21 mouse cellular contexts compared by ENCODE assay signal in genomic region chr11:106706212-106706611, GRCm38 (mm10). TPM values are rescaled to one million over a fixed set of nuclear protein-coding genes. Genes with fewer than 3 reads are reported as not detected.
DNase-seq lines count a peak whose midpoint lies in the region; ATAC-seq and TF ChIP-seq lines count a peak whose summit lies in the region.
"Had no signal": no experiment of that assay in that cellular context is flagged by ENCODE, and none has a peak within 500 bp of the region (broad histone marks: within the 10 kb centered on the region; RNA-seq: fewer than 3 reads in every experiment).

No protein-coding gene starts in this region.

- H3K27ac ChIP-seq in embryonic facial prominence, embryonic 11.5 days (replicated peaks; ENCODE audit: low read depth, low read length): no peak overlapping the region
- H3K27ac ChIP-seq in embryonic facial prominence, embryonic 10.5 days (replicated peaks): no peak overlapping the region
- H3K27ac ChIP-seq in hindbrain, postnatal 0 days: no peak overlapping the region
- H3K27ac ChIP-seq: embryonic facial prominence, embryonic 12.5 days; forebrain, embryonic 12.5 days; heart, embryonic 13.5 days; hindbrain, embryonic 12.5 days had no signal

- no peaks in the 10 kb centered on the region for H3K27me3 ChIP-seq in embryonic facial prominence, embryonic 11.5 days (ENCODE audit: control insufficient read depth, insufficient read depth, low read length)
- H3K27me3 ChIP-seq in embryonic facial prominence, embryonic 10.5 days (replicated peaks; ENCODE audit: low read depth, poor library complexity, severe bottlenecking): no peaks in the 10 kb centered on the region
- H3K27me3 ChIP-seq in hindbrain, postnatal 0 days (ENCODE audit: insufficient read depth, low read length): no peaks in the 10 kb centered on the region
- H3K27me3 ChIP-seq: embryonic facial prominence, embryonic 12.5 days; forebrain, embryonic 12.5 days; heart, embryonic 13.5 days; hindbrain, embryonic 12.5 days had no signal

- no peak overlapping the region for H3K4me3 ChIP-seq in embryonic facial prominence, embryonic 11.5 days (ENCODE audit: low read depth, low read length)
- no peak overlapping the region for H3K4me3 ChIP-seq in embryonic facial prominence, embryonic 10.5 days
- no peak overlapping the region for H3K4me3 ChIP-seq in hindbrain, postnatal 0 days (ENCODE audit: low read length)
- H3K4me3 ChIP-seq: embryonic facial prominence, embryonic 12.5 days; forebrain, embryonic 12.5 days; heart, embryonic 13.5 days; hindbrain, embryonic 12.5 days had no signal

- no peaks in the 10 kb centered on the region for H3K9me3 ChIP-seq in embryonic facial prominence, embryonic 11.5 days (replicated peaks; ENCODE audit: control insufficient read depth, low read length)
- no peaks in the 10 kb centered on the region for H3K9me3 ChIP-seq in embryonic facial prominence, embryonic 10.5 days
- no peaks in the 10 kb centered on the region for H3K9me3 ChIP-seq in hindbrain, postnatal 0 days (ENCODE audit: low read length)
- H3K9me3 ChIP-seq: embryonic facial prominence, embryonic 12.5 days; forebrain, embryonic 12.5 days; G1E; heart, embryonic 13.5 days; hindbrain, embryonic 12.5 days had no signal

- no peak overlapping the region for H3K9ac ChIP-seq in embryonic facial prominence, embryonic 11.5 days (replicated peaks; ENCODE audit: low read length)
- H3K9ac ChIP-seq in hindbrain, postnatal 0 days (replicated peaks; ENCODE audit: low read length): no peak overlapping the region
- H3K9ac ChIP-seq: embryonic facial prominence, embryonic 12.5 days; forebrain, embryonic 12.5 days; heart, embryonic 13.5 days; hindbrain, embryonic 12.5 days had no signal

- H3K36me3 ChIP-seq in embryonic facial prominence, embryonic 11.5 days (replicated peaks; ENCODE audit: control insufficient read depth, insufficient read depth, low read depth, low read length): no peaks in the 10 kb centered on the region
- H3K36me3 ChIP-seq in embryonic facial prominence, embryonic 10.5 days (replicated peaks): no peaks in the 10 kb centered on the region
- H3K36me3 ChIP-seq in hindbrain, postnatal 0 days (ENCODE audit: insufficient read depth, low read length): no peaks in the 10 kb centered on the region
- H3K36me3 ChIP-seq: embryonic facial prominence, embryonic 12.5 days; forebrain, embryonic 12.5 days; G1E; heart, embryonic 13.5 days; hindbrain, embryonic 12.5 days had no signal

- no peaks in the 10 kb centered on the region; the same call in 1 of the 2 replicates for H3K4me1 ChIP-seq in embryonic facial prominence, embryonic 11.5 days (ENCODE audit: control insufficient read depth, insufficient read depth, low read length)
- H3K4me1 ChIP-seq in embryonic facial prominence, embryonic 10.5 days: peaks cover 54% of the 10 kb centered on the region
- H3K4me1 ChIP-seq in hindbrain, postnatal 0 days (ENCODE audit: insufficient read depth, low read length): no peaks in the 10 kb centered on the region

- 19% methylated on average over 4 of the region's 4 CpGs for WGBS in embryonic facial prominence, embryonic 11.5 days
- WGBS in embryonic facial prominence, embryonic 10.5 days: 26% methylated on average over 4 of the region's 4 CpGs
- 30% methylated on average over 4 of the region's 4 CpGs for WGBS in hindbrain, postnatal 0 days

- DNase-seq in embryonic facial prominence, embryonic 11.5 days (ENCODE audit: low spot score): peak; percentile 19
- no peak for DNase-seq in embryonic facial prominence, embryonic 10.5 days (ENCODE audit: low spot score)
- peak; percentile 18 for DNase-seq in 3T3-L1 (ENCODE audit: low read depth, low spot score)
- peak; percentile 91 for DNase-seq in R1 (ENCODE audit: low read depth, low spot score)
- peak; percentile 36 for DNase-seq in mesoderm, embryonic 11.5 days (ENCODE audit: low read depth, low spot score)
- no peak for DNase-seq in hindbrain, postnatal 0 days (ENCODE audit: low spot score)
- DNase-seq in kidney, adult 11 months: no peak
- DNase-seq: adrenal gland, postnatal 14 days; cerebellum, adult 2 months; cerebellum, postnatal 10 days; gastrocnemius, postnatal 25 days; heart, postnatal 4 days; kidney, adult 18-20 months had no signal

- ATAC-seq in embryonic facial prominence, embryonic 11.5 days (replicated peaks; ENCODE audit: insufficient number of reproducible peaks, low FRiP score, low TSS enrichment, low read depth): no peak
- ATAC-seq in hindbrain, postnatal 0 days: no peak
- ATAC-seq: activated CD4-positive, CD25-positive, alpha-beta regulatory T cell, adult 4 months; forebrain, embryonic 16.5 days; hindbrain, embryonic 16.5 days had no signal

- no peak overlapping the region for H3K4me2 ChIP-seq in embryonic facial prominence, embryonic 11.5 days (ENCODE audit: low read depth, low read length)
- no peak overlapping the region for H3K4me2 ChIP-seq in hindbrain, postnatal 0 days (ENCODE audit: low read depth, low read length)
- H3K4me2 ChIP-seq: embryonic facial prominence, embryonic 12.5 days; forebrain, embryonic 12.5 days; heart, embryonic 13.5 days; hindbrain, embryonic 12.5 days had no signal

- no peak for TF ChIP-seq CTCF in hindbrain, postnatal 0 days (IDR thresholded peaks at IDR 0.05; ENCODE audit: low read depth)

RNA-seq across cellular contexts. Expression of gene Pecam1, which starts 44.2 kb away (rescaled TPM):
- 26.7 and 29.7 TPM in 2 replicates for polyA plus RNA-seq in embryonic facial prominence, embryonic 11.5 days (2014; fragmentation: Nextera tagmentation; extraction: Ambion mirVana)
- 17.3 and 20.8 TPM in 2 replicates for polyA plus RNA-seq in embryonic facial prominence, embryonic 10.5 days (2016; fragmentation: Nextera tagmentation; extraction: Ambion mirVana)
- total RNA-seq in hindbrain, postnatal 0 days (2014; rRNA removed): 19.2 and 20.1 TPM in 2 replicates
- 10.9 and 11.2 TPM in 2 replicates for polyA plus RNA-seq in hindbrain, postnatal 0 days (2015; fragmentation: Nextera tagmentation; extraction: Ambion mirVana)
- polyA plus RNA-seq: G1E had no signal

RNA-seq across cellular contexts. Expression of gene Milr1, which starts 44.8 kb away (rescaled TPM):
- polyA plus RNA-seq in embryonic facial prominence, embryonic 11.5 days (2014; fragmentation: Nextera tagmentation; extraction: Ambion mirVana): 0.47 and 0.94 TPM in 2 replicates
- polyA plus RNA-seq in embryonic facial prominence, embryonic 10.5 days (2016; fragmentation: Nextera tagmentation; extraction: Ambion mirVana): 0.59 and 1.1 TPM in 2 replicates
- 0.40 TPM in 1 of 2 replicates, not detected in the other for total RNA-seq in hindbrain, postnatal 0 days (2014; rRNA removed)
- 0.56 and 0.72 TPM in 2 replicates for polyA plus RNA-seq in hindbrain, postnatal 0 days (2015; fragmentation: Nextera tagmentation; extraction: Ambion mirVana)
- total RNA-seq: gastrocnemius, postnatal 25 days had no signal

Comparison
In these comparisons a context has a peak if more than half of its experiments do, and no peak if none do; other contexts are left out.
1. DNase-seq: peak in embryonic facial prominence, embryonic 11.5 days (single experiment), 3T3-L1 (single experiment), R1 (single experiment) and mesoderm, embryonic 11.5 days (single experiment); none in embryonic facial prominence, embryonic 10.5 days (single experiment), hindbrain, postnatal 0 days (single experiment) and kidney, adult 11 months (single experiment).